Mouse (Mus musculus) heart, postnatal 14 days (tissue): ENCODE results near the gene Grik3. TPM values are rescaled to one million over a fixed set of nuclear protein-coding genes. Genes with fewer than 3 reads are reported as not detected.

Experiments used
- DNase-seq, 2 experiments: peaks; one replicate each; pipeline ENCODE4 v3.0.0; 2021 to 2022
- intact Hi-C: fragments of 180-260 bp; cut with DNase I; formaldehyde crosslinking; loops from one replicate; pipeline ENCODE4 v1.15.1; 2025
- long read RNA-seq, 2 experiments: library from polyadenylated mRNA; stranded (forward); transcript quantifications; one replicate each; pipeline ENCODE4 v2.0.0; 2021
- total RNA-seq, 2 experiments: library from RNA; stranded (reverse); gene quantifications; 2 replicates each; pipeline ENCODE4 v1.2.3; 2021

The Grik3 gene
- under 1 TPM; 0.05 TPM for total RNA-seq
- long read RNA-seq, experiment 1: 0 reads
- long read RNA-seq, experiment 2: 0 reads

GRCm38 (mm10) chr4:125490661-125491504 lies at the start of gene Grik3:
Gene Grik3 (plus strand): TSS chr4:125490700.
- intact Hi-C loops: no loop called here
- DNase-seq: no peak

GRCm38 (mm10) chr4:125441821-125442220 lies 48.7 kb upstream of the Grik3 start:
- intact Hi-C loops: no loop called here
- no peak for DNase-seq

GRCm38 (mm10) chr4:125444366-125444765 lies 46.1 kb upstream of the Grik3 start:
- no peak for DNase-seq
- intact Hi-C loops: no loop called here

GRCm38 (mm10) chr4:125450602-125451321 lies 39.7 kb upstream of the Grik3 start:
- intact Hi-C loops: no loop called here

GRCm38 (mm10) chr4:125451821-125452220 lies 38.7 kb upstream of the Grik3 start:
- intact Hi-C loops: no loop called here

More at GRCm38 (mm10) chr4:125450602-125451321, 39.7 kb upstream of the Grik3 start:
- no peak for DNase-seq

GRCm38 (mm10) chr4:125456506-125456905 lies 34.0 kb upstream of the Grik3 start:
- intact Hi-C loops: no loop called here
- DNase-seq: no peak

More at GRCm38 (mm10) chr4:125451821-125452220, 38.7 kb upstream of the Grik3 start:
- DNase-seq: no peak

- DNase-seq: no peak
- intact Hi-C loops: no loop called here
Measured at GRCm38 (mm10) chr4:125457152-125458093, 33.1 kb upstream of the Grik3 start.

GRCm38 (mm10) chr4:125459791-125460190 lies 30.7 kb upstream of the Grik3 start:
- intact Hi-C loops: no loop called here
- DNase-seq: no peak

GRCm38 (mm10) chr4:125469711-125470372 lies 20.7 kb upstream of the Grik3 start:
- no peak for DNase-seq
- intact Hi-C loops: no loop called here

- no peak for DNase-seq
- intact Hi-C loops: no loop called here
Measured at GRCm38 (mm10) chr4:125474903-125475302, 15.6 kb upstream of the Grik3 start.

GRCm38 (mm10) chr4:125478071-125478470 lies 12.4 kb upstream of the Grik3 start:
- intact Hi-C loops: no loop called here
- no peak for DNase-seq

GRCm38 (mm10) chr4:125481256-125481655 lies 9.2 kb upstream of the Grik3 start:
- DNase-seq: no peak
- intact Hi-C loops: loop anchor here (10.0 kb wide), 1 partner anchor 484 kb away; no protein-coding TSS in a partner anchor

GRCm38 (mm10) chr4:125484131-125484530 lies 6.4 kb upstream of the Grik3 start:
- intact Hi-C loops: loop anchor here (10.0 kb wide), 1 partner anchor 481 kb away; no protein-coding TSS in a partner anchor
- no peak for DNase-seq

- DNase-seq: no peak
- intact Hi-C loops: loop anchor here (5.0 to 10.0 kb wide), 3 partner anchors 367 to 479 kb away; no protein-coding TSS in a partner anchor
Measured at GRCm38 (mm10) chr4:125485416-125486239, 4.9 kb upstream of the Grik3 start.

- intact Hi-C loops: loop anchor here (5.0 to 10.0 kb wide), 3 partner anchors 366 to 478 kb away; no protein-coding TSS in a partner anchor
- DNase-seq: peak in 1 of 2 experiments; percentile 16
Measured at GRCm38 (mm10) chr4:125486616-125487015, 3.9 kb upstream of the Grik3 start.

GRCm38 (mm10) chr4:125487031-125487430 lies 3.5 kb upstream of the Grik3 start:
- no peak for DNase-seq
- intact Hi-C loops: loop anchor here (5.0 to 10.0 kb wide), 3 partner anchors 365 to 478 kb away; no protein-coding TSS in a partner anchor

GRCm38 (mm10) chr4:125488796-125489637 lies 1.5 kb upstream of the Grik3 start:
- intact Hi-C loops: loop anchor here (5.0 to 10.0 kb wide), 3 partner anchors 363 to 476 kb away; no protein-coding TSS in a partner anchor
- DNase-seq: no peak
